Comparison of ENCODE assay signal across 8 mouse cellular contexts in the genomic region with DNA sequence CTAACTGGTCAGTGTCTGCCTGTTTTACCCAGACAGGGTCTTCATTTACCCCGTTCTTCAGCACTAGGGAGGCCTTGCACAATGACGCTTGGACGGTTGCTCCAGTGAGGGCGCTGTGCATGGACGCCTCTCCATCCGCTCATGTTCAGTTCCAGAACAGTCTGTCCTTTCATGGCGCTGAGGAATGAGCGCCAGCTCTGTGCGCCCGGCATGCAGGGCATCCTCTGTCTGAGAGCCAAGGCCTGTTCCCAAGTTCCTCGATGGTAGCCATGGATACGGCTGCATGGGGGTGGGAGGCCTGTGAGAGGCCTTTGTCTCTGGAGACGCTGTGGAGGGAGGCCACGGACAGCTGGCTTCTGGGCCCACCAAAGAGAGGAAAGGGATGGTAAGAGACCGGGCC. TPM values are rescaled to one million over a fixed set of nuclear protein-coding genes. Genes with fewer than 3 reads are reported as not detected.
A peak's percentile ranks its signal among the peaks of the same experiment; 100 is the strongest.
DNase-seq lines count a peak whose midpoint lies in the region; ATAC-seq lines count a peak whose summit lies in the region.

No protein-coding gene starts in this region.

- DNase-seq in R1 (ENCODE audit: low read depth, low spot score), result peak; percentile 57
- peak; percentile 62 for DNase-seq in cerebellum, adult 9-11 months
- peak; percentile 38 to 51 for DNase-seq in frontal cortex, postnatal 25 days (ENCODE audit: low spot score in 2 of 2)
- peak; percentile 61 to 64 for DNase-seq in left cerebral cortex, adult 18-20 months (ENCODE audit: low spot score in 2 of 2)
- DNase-seq in retina, postnatal 1 day, result peak; percentile 87
- no peak for DNase-seq in thymus, postnatal 36 days
- no peak for DNase-seq in natural killer cell, adult 2 months (ENCODE audit: low spot score in 2 of 2)

- no peak for ATAC-seq in erythroid progenitor cell, adult 5-6 weeks (replicated peaks; ENCODE audit: low FRiP score, poor library complexity, severe bottlenecking)

RNA-seq across cellular contexts. Expression of gene Arhgap31, which starts 39.6 kb away (rescaled TPM):
- 10 to 100 TPM; 14.7 to 17.8 TPM for total RNA-seq in left cerebral cortex, adult 18-20 months (2021)
- total RNA-seq in erythroid progenitor cell, adult 5-6 weeks (2015; ENCODE audit: low replicate concordance), result 3.6 and 5.0 TPM in 2 replicates
- total RNA-seq in erythroid progenitor cell, adult 5-6 weeks (2017; ENCODE audit: low replicate concordance), result 0.83 and 1.2 TPM in 2 replicates

Comparison
In these comparisons a context has a peak if more than half of its experiments do, and no peak if none do; other contexts are left out.
1. DNase-seq: peak in R1 (single experiment), cerebellum, adult 9-11 months (single experiment), frontal cortex, postnatal 25 days (2 of 2), left cerebral cortex, adult 18-20 months (2 of 2) and retina, postnatal 1 day (single experiment); none in thymus, postnatal 36 days (0 of 2) and natural killer cell, adult 2 months (0 of 2).